Mouse (Mus musculus): ENCODE measurements around the gene Elp4.
A peak's percentile ranks its signal among the peaks of the same experiment; 100 is the strongest.

Gene Elp4

GRCm38 (mm10) chr2:105903896-105904756, at the start of gene Elp4, which contains the start of gene Immp1l:
Gene Elp4, minus strand, starts transcription at chr2:105904564.
Gene Immp1l, plus strand, starts transcription at chr2:105904638.
- DNase-seq: peak; percentile 93 to 94

DNA sequence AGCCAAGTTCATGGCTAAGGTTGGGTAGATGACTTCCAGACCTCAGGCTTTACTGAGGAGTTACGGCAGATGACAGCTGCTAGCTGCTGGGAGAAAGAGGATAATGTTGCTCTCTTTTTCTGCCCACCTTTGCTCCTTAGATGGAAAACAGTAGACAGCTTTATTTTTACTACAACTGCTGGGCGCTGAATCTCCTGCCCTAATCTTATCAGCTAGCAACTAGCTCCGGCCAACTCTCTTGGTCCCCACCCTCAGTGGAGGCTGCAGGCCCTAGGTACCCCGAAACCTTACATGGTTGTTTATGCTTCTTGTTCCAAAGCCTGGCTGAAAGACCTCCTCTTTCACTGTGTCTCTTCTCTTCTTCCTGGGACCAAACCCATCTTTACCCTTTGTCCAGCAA, 49.5 kb upstream of the Elp4 start:
- no peak for DNase-seq

GRCm38 (mm10) chr2:105951350-105951940, 47.1 kb upstream of the Elp4 start:
- no peak for DNase-seq

- DNase-seq: no peak
Measured at GRCm38 (mm10) chr2:105950131-105950530, 45.8 kb upstream of the Elp4 start.

- no peak for DNase-seq
Measured at GRCm38 (mm10) chr2:105917623-105918346, 13.4 kb upstream of the Elp4 start.

DNA sequence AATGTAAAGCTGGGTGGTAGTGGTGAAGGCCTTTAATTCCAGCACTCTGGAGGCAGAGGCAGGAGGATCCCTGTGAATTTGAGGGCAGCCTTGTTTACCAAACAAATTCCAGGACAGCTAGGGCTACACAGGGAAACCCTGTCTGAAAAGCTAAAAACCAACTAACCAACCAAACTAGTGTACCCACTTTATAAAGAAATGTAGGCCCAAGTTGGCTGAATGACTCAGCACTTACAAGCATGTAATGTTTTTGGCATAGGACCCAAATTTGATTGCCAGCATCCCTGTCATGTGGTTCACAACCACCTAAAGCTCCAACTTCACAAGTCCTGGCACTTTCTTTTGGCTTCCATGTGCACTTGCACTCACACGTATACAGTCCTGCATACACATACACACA, 12.3 kb upstream of the Elp4 start:
- no peak for DNase-seq

GRCm38 (mm10) chr2:105913655-105914366, 9.4 kb upstream of the Elp4 start:
- no peak for DNase-seq

- no peak for DNase-seq
Measured at GRCm38 (mm10) chr2:105910611-105911010, 6.2 kb upstream of the Elp4 start.

GRCm38 (mm10) chr2:105908351-105908750, 4.0 kb upstream of the Elp4 start:
- DNase-seq: peak; percentile 46 to 47

DNA sequence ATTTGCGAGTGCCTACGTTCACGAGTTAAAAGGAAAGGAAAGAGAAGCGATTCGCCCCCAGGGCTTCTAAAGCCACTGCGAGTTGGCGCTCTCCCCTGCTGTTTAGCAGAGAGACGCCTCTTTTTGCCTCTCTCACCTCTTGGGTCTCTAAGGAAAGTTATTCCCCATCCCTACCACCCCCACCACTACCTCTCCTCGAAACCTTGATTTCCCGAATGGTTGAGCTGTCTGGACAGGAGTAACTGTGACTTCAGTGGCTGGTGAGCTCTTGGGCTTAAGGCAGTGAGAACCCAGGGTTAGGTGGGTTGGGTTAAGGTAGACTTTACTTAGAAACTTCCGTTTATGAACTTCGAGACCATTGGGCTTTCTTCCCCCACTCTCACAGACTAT, 388 bp upstream of the Elp4 start:
- DNase-seq: no peak

- no peak for DNase-seq
Measured at GRCm38 (mm10) chr2:105890816-105891215, 13.5 kb downstream of the Elp4 start.

- no peak for DNase-seq
Measured at GRCm38 (mm10) chr2:105873403-105873802, 31.0 kb downstream of the Elp4 start.

- DNase-seq: no peak
Measured at GRCm38 (mm10) chr2:105854740-105855139, 49.6 kb downstream of the Elp4 start.

- no peak for DNase-seq
Measured at GRCm38 (mm10) chr2:105852971-105853370, 51.4 kb downstream of the Elp4 start.

GRCm38 (mm10) chr2:105851714-105852293, 52.6 kb downstream of the Elp4 start:
- no peak for DNase-seq

DNA sequence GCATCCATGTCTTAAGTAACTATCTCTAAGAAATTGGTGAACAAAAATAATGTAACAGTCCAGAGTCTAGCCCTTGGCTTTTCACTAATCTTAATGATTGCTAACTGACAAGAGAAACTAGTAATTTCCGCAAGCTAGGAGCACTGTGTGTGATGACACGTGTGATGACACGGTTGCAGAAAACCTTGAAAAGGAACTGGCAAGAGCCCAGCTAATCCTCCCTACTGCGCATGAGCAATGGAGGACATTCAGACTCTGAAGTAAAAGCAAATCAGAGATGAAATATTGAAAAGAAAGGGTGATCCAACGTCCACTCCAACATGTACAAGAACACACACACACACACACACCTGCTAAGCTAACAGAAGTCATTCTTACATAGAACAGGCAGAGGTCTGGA, 61.2 kb downstream of the Elp4 start:
- no peak for DNase-seq

- no peak for DNase-seq
Measured at GRCm38 (mm10) chr2:105817965-105818364, 86.4 kb downstream of the Elp4 start.

GRCm38 (mm10) chr2:105815170-105815569, 89.2 kb downstream of the Elp4 start:
- DNase-seq: no peak

GRCm38 (mm10) chr2:105813041-105813440, 91.3 kb downstream of the Elp4 start:
- DNase-seq: no peak

- DNase-seq: no peak
Measured at GRCm38 (mm10) chr2:105810286-105810685, 94.1 kb downstream of the Elp4 start.

- no peak for DNase-seq
Measured at GRCm38 (mm10) chr2:105806571-105806970, 97.8 kb downstream of the Elp4 start.

DNA sequence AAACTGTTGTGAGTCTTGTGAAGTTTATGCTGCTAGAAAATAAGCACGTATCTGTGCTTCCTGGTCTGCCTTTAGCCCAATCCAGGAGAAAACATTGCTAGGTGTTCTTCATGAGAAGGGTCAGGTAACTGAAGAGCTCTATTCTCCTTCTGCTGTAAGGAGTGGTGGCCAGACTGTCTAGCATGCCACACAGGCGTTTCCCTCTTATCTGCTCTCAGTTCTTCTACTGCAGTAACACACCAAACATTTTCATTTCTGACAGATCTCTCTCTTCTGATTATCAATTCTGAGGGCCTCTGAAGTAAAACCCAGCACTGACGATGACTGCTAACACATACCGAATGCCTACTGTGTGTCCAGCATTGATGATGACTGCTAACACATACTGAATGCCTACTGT, 98.3 kb downstream of the Elp4 start:
- no peak for DNase-seq

GRCm38 (mm10) chr2:105805210-105805609, 99.2 kb downstream of the Elp4 start:
- DNase-seq: no peak
